Mouse (Mus musculus) right cerebral cortex, postnatal 10 days (tissue): ENCODE measurements at regions not wholly inside any gene's neighbourhood (a gene's known extent, or its start where the extent isn't known, plus 50 kb on each side); places are given as distances from the start of the nearest gene placed in this dataset.
A peak's percentile ranks its signal among the peaks of the same experiment; 100 is the strongest.

Experiments used
- DNase-seq, 2 experiments: peaks; one replicate each; pipeline ENCODE4 v3.0.0; 2021; ENCODE audit warnings: low spot score in 2 of 2

- no peak for DNase-seq
Observed at GRCm38 (mm10) chr2:61245526-61245925, 282.5 kb upstream of the Rbms1 start.

- DNase-seq, result no peak
Observed at GRCm38 (mm10) chr2:61221676-61222075, 258.7 kb upstream of the Rbms1 start.

GRCm38 (mm10) chr2:61221157-61221556 is 258.2 kb upstream of the Rbms1 start:
- no peak for DNase-seq

GRCm38 (mm10) chr2:61213951-61214350 is 251.0 kb upstream of the Rbms1 start:
- DNase-seq, result no peak

GRCm38 (mm10) chr2:61201387-61201786 is 238.4 kb upstream of the Rbms1 start:
- no peak for DNase-seq

- DNase-seq, result no peak
Observed at GRCm38 (mm10) chr2:61193976-61194375, 231.0 kb upstream of the Rbms1 start.

GRCm38 (mm10) chr2:61182424-61182979 is 219.5 kb upstream of the Rbms1 start:
- no peak for DNase-seq

- no peak for DNase-seq
Observed at GRCm38 (mm10) chr2:61177801-61178200, 214.8 kb upstream of the Rbms1 start.

GRCm38 (mm10) chr2:61176807-61177206 is 213.8 kb upstream of the Rbms1 start:
- no peak for DNase-seq

GRCm38 (mm10) chr2:61173581-61173980 is 210.6 kb upstream of the Rbms1 start:
- DNase-seq, result no peak

GRCm38 (mm10) chr2:61161336-61161735 is 198.3 kb upstream of the Rbms1 start:
- no peak for DNase-seq

GRCm38 (mm10) chr2:61159761-61160160 is 196.8 kb upstream of the Rbms1 start:
- DNase-seq, result no peak

GRCm38 (mm10) chr2:61138998-61139631 is 176.1 kb upstream of the Rbms1 start:
- peak in 1 of 2 experiments; percentile 29 for DNase-seq

- DNase-seq, result peak in 1 of 2 experiments; percentile 30
Observed at GRCm38 (mm10) chr2:61138625-61138997, 175.6 kb upstream of the Rbms1 start.

- no peak for DNase-seq
Observed at GRCm38 (mm10) chr2:61137378-61137777, 174.4 kb upstream of the Rbms1 start.

- no peak for DNase-seq
Observed at GRCm38 (mm10) chr2:61136926-61137325, 173.9 kb upstream of the Rbms1 start.

GRCm38 (mm10) chr2:61123046-61123806 is 160.2 kb upstream of the Rbms1 start:
- no peak for DNase-seq

GRCm38 (mm10) chr2:61121281-61121680 is 158.3 kb upstream of the Rbms1 start:
- DNase-seq, result no peak

GRCm38 (mm10) chr2:61114620-61115019 is 151.6 kb upstream of the Rbms1 start:
- DNase-seq, result no peak

- DNase-seq, result no peak
Observed at GRCm38 (mm10) chr2:61113916-61114315, 150.9 kb upstream of the Rbms1 start.

- no peak for DNase-seq
Observed at GRCm38 (mm10) chr2:61110591-61110990, 147.6 kb upstream of the Rbms1 start.

GRCm38 (mm10) chr2:61109564-61109963 is 146.6 kb upstream of the Rbms1 start:
- DNase-seq, result no peak

GRCm38 (mm10) chr2:61105169-61105568 is 142.2 kb upstream of the Rbms1 start:
- no peak for DNase-seq
